Mouse (Mus musculus): ENCODE measurements at regions not wholly inside any gene's neighbourhood (a gene's known extent, or its start where the extent isn't known, plus 50 kb on each side); places are given as distances from the start of the nearest gene placed in this dataset.

- Histone ChIP-seq H3K9me3 (no peaks in the 10 kb centered on the region), H3K27me3 (no peaks in the 10 kb centered on the region), H3K9ac (no peak overlapping the region), H3K27ac (no peak overlapping the region), H3K4me2 (replicated peaks) (no peak overlapping the region), H3K36me3 (no peaks in the 10 kb centered on the region), H3K4me3 (no peak overlapping the region), H3K4me1 (no peaks in the 10 kb centered on the region)
- no peak for ATAC-seq (ENCODE audit: insufficient number of reproducible peaks, insufficient read depth, low FRiP score, low TSS enrichment)
- 89% methylated on average over 8 of the region's 8 CpGs for WGBS
These were observed 685.4 kb upstream of the Robo1 start for GRCm38 (mm10) chr16:71622664-71623063.

DNA sequence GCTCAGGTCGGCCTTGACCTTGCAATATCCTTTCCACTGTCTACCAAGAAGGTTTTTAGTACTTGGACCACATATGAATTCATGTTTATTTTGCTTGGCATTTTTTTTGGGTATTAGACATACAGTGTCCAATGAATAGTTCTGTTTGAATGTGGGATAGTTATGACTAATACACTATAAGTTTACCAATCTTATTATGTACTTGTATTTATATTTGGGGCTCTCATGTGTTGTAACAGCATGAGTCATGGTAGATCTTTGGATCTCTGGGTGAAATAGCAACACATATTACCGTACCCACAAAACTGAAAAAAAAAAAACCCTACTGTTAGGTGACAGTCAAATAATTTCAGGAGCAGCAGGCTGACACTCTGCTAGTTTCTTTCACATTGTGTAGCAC, 667.7 kb upstream of the Robo1 start:
- no peak overlapping the region for H3K4me2 ChIP-seq (replicated peaks)
- no peak overlapping the region for H3K27ac ChIP-seq
- no peak for ATAC-seq (ENCODE audit: insufficient number of reproducible peaks, insufficient read depth, low FRiP score, low TSS enrichment)
- no peaks in the 10 kb centered on the region for H3K9me3 ChIP-seq
- no peaks in the 10 kb centered on the region for H3K4me1 ChIP-seq
- 83% methylated on average over 2 of the region's 2 CpGs for WGBS
- no peaks in the 10 kb centered on the region for H3K36me3 ChIP-seq
- H3K9ac ChIP-seq = no peak overlapping the region
- no peak overlapping the region for H3K4me3 ChIP-seq
- no peaks in the 10 kb centered on the region for H3K27me3 ChIP-seq

GRCm38 (mm10) chr16:71643223-71643622, 664.9 kb upstream of the Robo1 start:
- no peaks in the 10 kb centered on the region for H3K9me3 ChIP-seq
- 74% methylated on average over 6 of the region's 6 CpGs for WGBS
- H3K4me2 ChIP-seq (replicated peaks) = no peak overlapping the region
- no peak overlapping the region for H3K4me3 ChIP-seq
- no peaks in the 10 kb centered on the region for H3K27me3 ChIP-seq
- H3K4me1 ChIP-seq = no peaks in the 10 kb centered on the region
- H3K9ac ChIP-seq = no peak overlapping the region
- H3K36me3 ChIP-seq = no peaks in the 10 kb centered on the region
- ATAC-seq (ENCODE audit: insufficient number of reproducible peaks, insufficient read depth, low FRiP score, low TSS enrichment) = no peak
- no peak overlapping the region for H3K27ac ChIP-seq

- Histone ChIP-seq H3K36me3 (no peaks in the 10 kb centered on the region), H3K9ac (no peak overlapping the region), H3K4me3 (no peak overlapping the region), H3K4me1 (no peaks in the 10 kb centered on the region), H3K4me2 (replicated peaks) (no peak overlapping the region), H3K27ac (no peak overlapping the region), H3K27me3 (no peaks in the 10 kb centered on the region), H3K9me3 (no peaks in the 10 kb centered on the region)
- no peak for ATAC-seq (ENCODE audit: insufficient number of reproducible peaks, insufficient read depth, low FRiP score, low TSS enrichment)
- 3% methylated on average over 2 of the region's 2 CpGs for WGBS
These were observed 629.9 kb upstream of the Robo1 start for GRCm38 (mm10) chr16:71678075-71678701.

DNA sequence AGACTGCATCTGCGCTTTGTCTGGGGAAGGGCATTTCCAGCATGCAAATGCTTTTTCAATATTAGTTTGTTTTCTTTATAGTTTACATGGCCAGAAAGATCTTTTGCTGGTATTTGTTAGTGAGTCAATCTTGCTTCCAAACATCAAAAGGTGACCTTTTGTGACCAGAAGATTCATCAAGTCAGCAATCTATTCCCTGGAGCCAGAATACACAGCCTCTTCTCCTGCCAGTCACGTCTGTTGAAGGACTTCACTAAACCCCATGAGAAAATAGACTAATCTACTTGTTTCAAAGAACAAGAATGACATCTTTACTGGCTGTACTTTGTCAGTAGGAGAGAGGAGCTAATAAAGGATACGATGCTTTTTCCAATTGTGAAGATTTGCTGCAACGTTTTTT, 614.6 kb upstream of the Robo1 start:
- no peaks in the 10 kb centered on the region for H3K9me3 ChIP-seq
- no peak for ATAC-seq (ENCODE audit: insufficient number of reproducible peaks, insufficient read depth, low FRiP score, low TSS enrichment)
- H3K27me3 ChIP-seq = no peaks in the 10 kb centered on the region
- 33% methylated on average over 4 of the region's 4 CpGs for WGBS
- no peaks in the 10 kb centered on the region for H3K36me3 ChIP-seq
- no peak overlapping the region for H3K9ac ChIP-seq
- no peak overlapping the region for H3K27ac ChIP-seq
- no peak overlapping the region for H3K4me3 ChIP-seq
- no peaks in the 10 kb centered on the region for H3K4me1 ChIP-seq
- H3K4me2 ChIP-seq (replicated peaks) = no peak overlapping the region

- Histone ChIP-seq H3K27ac (no peak overlapping the region), H3K27me3 (no peaks in the 10 kb centered on the region), H3K9ac (no peak overlapping the region), H3K4me2 (replicated peaks) (no peak overlapping the region), H3K9me3 (no peaks in the 10 kb centered on the region), H3K36me3 (no peaks in the 10 kb centered on the region), H3K4me1 (no peaks in the 10 kb centered on the region), H3K4me3 (no peak overlapping the region)
- no peak for ATAC-seq (ENCODE audit: insufficient number of reproducible peaks, insufficient read depth, low FRiP score, low TSS enrichment)
These were observed 602.3 kb upstream of the Robo1 start for GRCm38 (mm10) chr16:71705846-71706245.

GRCm38 (mm10) chr16:71709684-71710083, 598.4 kb upstream of the Robo1 start:
- Histone ChIP-seq H3K4me2 (replicated peaks) (no peak overlapping the region), H3K27ac (no peak overlapping the region), H3K4me1 (no peaks in the 10 kb centered on the region), H3K27me3 (no peaks in the 10 kb centered on the region), H3K9me3 (no peaks in the 10 kb centered on the region), H3K4me3 (no peak overlapping the region), H3K9ac (no peak overlapping the region), H3K36me3 (no peaks in the 10 kb centered on the region)
- no peak for ATAC-seq (ENCODE audit: insufficient number of reproducible peaks, insufficient read depth, low FRiP score, low TSS enrichment)
- WGBS = 88% methylated on average over 3 of the region's 3 CpGs

DNA sequence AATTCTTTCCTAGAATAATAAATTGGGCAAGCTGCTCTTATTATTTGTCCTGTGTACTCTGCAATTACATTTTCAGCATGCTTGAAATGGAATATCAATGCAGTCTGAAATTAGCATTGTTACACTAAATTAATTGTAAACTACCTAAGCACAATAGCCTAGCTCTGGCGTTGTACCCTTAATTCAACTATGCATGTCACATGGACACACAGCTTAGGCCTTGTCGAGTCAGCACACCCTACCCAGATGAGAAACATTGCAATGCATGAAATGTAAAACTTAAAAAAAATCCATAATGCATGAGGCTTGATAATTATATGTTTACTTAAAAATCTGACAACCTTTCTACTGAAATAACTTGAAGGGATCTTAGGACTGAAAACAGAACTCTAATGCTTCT, 596.2 kb upstream of the Robo1 start:
- 66% methylated on average over 2 of the region's 2 CpGs for WGBS
- Histone ChIP-seq H3K36me3 (no peaks in the 10 kb centered on the region), H3K4me1 (no peaks in the 10 kb centered on the region), H3K9me3 (no peaks in the 10 kb centered on the region), H3K4me3 (no peak overlapping the region), H3K9ac (no peak overlapping the region), H3K4me2 (replicated peaks) (no peak overlapping the region), H3K27me3 (no peaks in the 10 kb centered on the region), H3K27ac (no peak overlapping the region)
- ATAC-seq (ENCODE audit: insufficient number of reproducible peaks, insufficient read depth, low FRiP score, low TSS enrichment) = no peak

DNA sequence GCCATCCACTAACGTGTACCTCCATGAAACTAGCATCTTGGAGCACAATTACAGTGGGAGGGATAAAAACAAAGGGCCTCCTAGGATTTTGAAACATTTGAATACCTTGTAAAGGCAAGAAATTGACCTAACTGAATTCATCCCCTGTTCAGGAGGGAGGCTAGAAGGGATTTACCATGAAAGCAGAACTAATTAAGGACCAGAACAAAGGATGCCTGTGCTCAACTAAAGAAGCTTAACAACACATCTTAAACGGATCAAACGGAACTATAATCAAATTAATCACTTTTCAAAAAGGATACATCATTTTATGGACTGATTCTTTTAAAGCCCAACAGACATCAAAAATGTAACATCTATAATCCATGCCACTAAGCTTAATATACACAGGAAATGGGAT, 590.9 kb upstream of the Robo1 start:
- no peak overlapping the region for H3K4me3 ChIP-seq
- H3K27me3 ChIP-seq = no peaks in the 10 kb centered on the region
- no peaks in the 10 kb centered on the region for H3K9me3 ChIP-seq
- no peaks in the 10 kb centered on the region for H3K36me3 ChIP-seq
- no peak overlapping the region for H3K9ac ChIP-seq
- whole genome bisulfite sequencing = 14% methylated on average over 3 of the region's 3 CpGs
- H3K4me2 ChIP-seq (replicated peaks) = no peak overlapping the region
- H3K4me1 ChIP-seq = no peaks in the 10 kb centered on the region
- H3K27ac ChIP-seq = no peak overlapping the region
- no peak for ATAC-seq (ENCODE audit: insufficient number of reproducible peaks, insufficient read depth, low FRiP score, low TSS enrichment)

- H3K9ac ChIP-seq = no peak overlapping the region
- H3K4me3 ChIP-seq = no peak overlapping the region
- WGBS = 77% methylated on average over 2 of the region's 2 CpGs
- H3K9me3 ChIP-seq = no peaks in the 10 kb centered on the region
- no peak overlapping the region for H3K27ac ChIP-seq
- no peaks in the 10 kb centered on the region for H3K4me1 ChIP-seq
- no peak overlapping the region for H3K4me2 ChIP-seq (replicated peaks)
- no peaks in the 10 kb centered on the region for H3K27me3 ChIP-seq
- H3K36me3 ChIP-seq = no peaks in the 10 kb centered on the region
- ATAC-seq (ENCODE audit: insufficient number of reproducible peaks, insufficient read depth, low FRiP score, low TSS enrichment) = no peak
These were observed 583.2 kb upstream of the Robo1 start for GRCm38 (mm10) chr16:71724898-71725297.

GRCm38 (mm10) chr16:71737941-71738340, 570.2 kb upstream of the Robo1 start:
- whole genome bisulfite sequencing = 90% methylated on average over 2 of the region's 2 CpGs
- no peaks in the 10 kb centered on the region for H3K4me1 ChIP-seq
- no peak for ATAC-seq (ENCODE audit: insufficient number of reproducible peaks, insufficient read depth, low FRiP score, low TSS enrichment)

GRCm38 (mm10) chr16:71739104-71739503, 569.0 kb upstream of the Robo1 start:
- Histone ChIP-seq H3K27ac (no peak overlapping the region), H3K36me3 (no peaks in the 10 kb centered on the region), H3K9me3 (no peaks in the 10 kb centered on the region), H3K4me1 (no peaks in the 10 kb centered on the region), H3K27me3 (no peaks in the 10 kb centered on the region), H3K4me3 (no peak overlapping the region), H3K9ac (no peak overlapping the region), H3K4me2 (replicated peaks) (no peak overlapping the region)
- ATAC-seq (ENCODE audit: insufficient number of reproducible peaks, insufficient read depth, low FRiP score, low TSS enrichment) = no peak
- WGBS = 83% methylated on average over 5 of the region's 5 CpGs

More at GRCm38 (mm10) chr16:71737941-71738340, 570.2 kb upstream of the Robo1 start:
- Histone ChIP-seq H3K27me3 (no peaks in the 10 kb centered on the region), H3K4me3 (no peak overlapping the region), H3K9ac (no peak overlapping the region), H3K36me3 (no peaks in the 10 kb centered on the region), H3K27ac (no peak overlapping the region), H3K9me3 (no peaks in the 10 kb centered on the region), H3K4me2 (replicated peaks) (no peak overlapping the region)

- no peak for ATAC-seq (ENCODE audit: insufficient number of reproducible peaks, insufficient read depth, low FRiP score, low TSS enrichment)
These were observed 527.2 kb upstream of the Robo1 start for GRCm38 (mm10) chr16:71780945-71781344.

More at GRCm38 (mm10) chr16:71780945-71781344, 527.2 kb upstream of the Robo1 start:
- Histone ChIP-seq H3K36me3 (no peaks in the 10 kb centered on the region), H3K4me2 (replicated peaks) (no peak overlapping the region), H3K4me1 (no peaks in the 10 kb centered on the region), H3K9me3 (no peaks in the 10 kb centered on the region), H3K4me3 (no peak overlapping the region), H3K9ac (no peak overlapping the region), H3K27me3 (no peaks in the 10 kb centered on the region), H3K27ac (no peak overlapping the region)
